Mouse (Mus musculus): ENCODE results near the gene Gm10181. TPM values are rescaled to one million over a fixed set of nuclear protein-coding genes. Genes with fewer than 3 reads are reported as not detected.
"Not testable (repeated sequence)": the region's sequence is repeated elsewhere in the genome, so short reads cannot be mapped to it uniquely, and the experiment has no call there.

The Gm10181 gene
- polyA plus RNA-seq, 1 experiment from 2014 or later = not detected

- no peaks in the 10 kb centered on the region for H3K27me3 ChIP-seq (ENCODE audit: insufficient read depth, poor library complexity, severe bottlenecking)
- no peak overlapping the region for H3K27ac ChIP-seq
- no peak overlapping the region for H3K4me3 ChIP-seq
- WGBS = 78% methylated on average over 1 of the region's 1 CpGs
- H3K9me3 ChIP-seq = peaks cover 14% of the 10 kb centered on the region
- H3K36me3 ChIP-seq = peaks cover 39% of the 10 kb centered on the region
- H3K4me1 ChIP-seq (replicated peaks) = no peaks in the 10 kb centered on the region
- no peak for DNase-seq (ENCODE audit: low spot score)
Measured at GRCm38 (mm10) chr9:25102881-25103280, 13.7 kb downstream of the Gm10181 start.

DNA sequence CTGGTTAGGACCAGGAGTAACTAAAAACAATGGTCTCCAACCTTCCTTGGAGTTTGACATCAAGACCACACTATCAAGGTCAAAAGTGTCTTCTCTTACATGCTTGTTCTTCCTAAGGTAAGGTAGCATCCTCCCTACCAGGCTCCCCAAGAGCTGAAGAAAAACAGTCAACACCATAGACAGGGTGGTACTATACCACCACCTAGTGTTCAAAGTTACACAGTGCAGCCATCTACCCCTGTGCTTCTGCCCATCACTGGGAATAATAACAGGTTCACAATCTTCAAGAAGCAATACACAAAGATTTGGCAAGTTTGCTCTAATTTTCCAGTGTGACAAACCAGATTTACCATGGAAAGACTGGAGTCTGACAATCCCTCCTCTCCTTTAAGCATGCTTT, 15.4 kb downstream of the Gm10181 start:
- Histone ChIP-seq H3K27ac (no peak overlapping the region), H3K36me3 (peaks cover 51% of the 10 kb centered on the region)

DNA sequence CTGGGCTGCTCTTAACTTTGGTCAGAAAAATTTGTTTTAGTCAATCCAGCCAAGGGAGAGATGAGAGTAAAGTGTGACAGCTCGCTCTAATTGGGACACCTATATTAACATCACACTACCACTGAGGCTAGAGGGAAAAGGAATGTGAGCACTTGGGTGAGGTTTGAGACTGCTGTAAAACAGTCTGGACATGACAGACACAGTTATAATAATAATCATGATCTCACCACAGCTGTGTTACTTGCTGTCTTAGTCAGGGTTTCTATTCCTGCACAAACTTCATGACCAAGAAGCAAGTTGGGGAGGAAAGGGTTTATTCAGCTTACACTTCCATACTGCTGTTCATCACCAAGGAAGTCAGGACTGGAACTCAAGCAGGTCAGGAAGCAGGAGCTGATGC, 34.4 kb downstream of the Gm10181 start:
- not testable (repeated sequence) for H3K4me1 ChIP-seq (replicated peaks); H3K4me3 ChIP-seq; H3K27ac ChIP-seq; H3K27me3 ChIP-seq (ENCODE audit: insufficient read depth, poor library complexity, severe bottlenecking); DNase-seq (ENCODE audit: low spot score); H3K9me3 ChIP-seq
- 93% methylated on average over 1 of the region's 1 CpGs for WGBS
- H3K36me3 ChIP-seq = peaks cover 53% of the 10 kb centered on the region

More for the DNA sequence above, 15.4 kb downstream of the Gm10181 start:
- Histone ChIP-seq H3K9me3 (peaks cover 14% of the 10 kb centered on the region), H3K4me3 (no peak overlapping the region), H3K27me3 (ENCODE audit: insufficient read depth, poor library complexity, severe bottlenecking) (no peaks in the 10 kb centered on the region), H3K4me1 (replicated peaks) (no peaks in the 10 kb centered on the region)
- DNase-seq (ENCODE audit: low spot score) = peak; percentile 12

GRCm38 (mm10) chr9:25124048-25124447, 34.8 kb downstream of the Gm10181 start:
- DNase-seq (ENCODE audit: low spot score) = no peak
- H3K4me1 ChIP-seq (replicated peaks) = no peaks in the 10 kb centered on the region
- no peak overlapping the region for H3K27ac ChIP-seq
- H3K36me3 ChIP-seq = peaks cover 48% of the 10 kb centered on the region
- H3K9me3 ChIP-seq = no peaks in the 10 kb centered on the region
- no peak overlapping the region for H3K4me3 ChIP-seq
- WGBS = 82% methylated on average over 2 of the region's 2 CpGs
- H3K27me3 ChIP-seq (ENCODE audit: insufficient read depth, poor library complexity, severe bottlenecking) = no peaks in the 10 kb centered on the region

- no peaks in the 10 kb centered on the region for H3K4me1 ChIP-seq (replicated peaks)
Measured at GRCm38 (mm10) chr9:25132253-25132652, 43.0 kb downstream of the Gm10181 start.

DNA sequence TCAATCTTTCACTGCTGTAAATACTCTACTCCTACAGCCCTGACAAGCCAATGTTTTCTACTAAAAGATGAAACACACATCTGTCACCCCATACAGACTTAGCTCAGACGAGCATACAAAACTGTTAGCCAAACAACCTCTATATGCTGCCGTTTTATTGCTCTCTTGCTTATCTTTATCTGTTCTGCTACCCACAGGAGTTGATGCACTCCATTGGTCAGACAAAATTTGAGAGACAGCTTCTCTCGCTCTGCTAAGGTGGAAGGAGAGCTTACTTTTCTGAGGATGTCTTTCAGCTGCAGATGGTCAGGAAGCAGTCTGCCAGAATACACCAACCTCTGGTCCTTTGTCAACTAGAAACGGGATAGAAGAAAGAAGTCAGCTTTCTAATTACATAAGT, 43.7 kb downstream of the Gm10181 start:
- Histone ChIP-seq H3K27ac (no peak overlapping the region), H3K36me3 (peaks cover 16% of the 10 kb centered on the region), H3K9me3 (no peaks in the 10 kb centered on the region), H3K27me3 (ENCODE audit: insufficient read depth, poor library complexity, severe bottlenecking) (no peaks in the 10 kb centered on the region), H3K4me3 (no peak overlapping the region), H3K4me1 (replicated peaks) (no peaks in the 10 kb centered on the region)
- 86% methylated on average over 4 of the region's 4 CpGs for WGBS
- no peak for DNase-seq (ENCODE audit: low spot score)

More at GRCm38 (mm10) chr9:25132253-25132652, 43.0 kb downstream of the Gm10181 start:
- Histone ChIP-seq H3K4me3 (no peak overlapping the region), H3K9me3 (no peaks in the 10 kb centered on the region), H3K27me3 (ENCODE audit: insufficient read depth, poor library complexity, severe bottlenecking) (no peaks in the 10 kb centered on the region), H3K27ac (no peak overlapping the region), H3K36me3 (peaks cover 16% of the 10 kb centered on the region)
- DNase-seq (ENCODE audit: low spot score) = no peak

GRCm38 (mm10) chr9:25138900-25139299, 49.7 kb downstream of the Gm10181 start:
- Histone ChIP-seq H3K9me3 (no peaks in the 10 kb centered on the region), H3K27me3 (ENCODE audit: insufficient read depth, poor library complexity, severe bottlenecking) (no peaks in the 10 kb centered on the region; the same call in 1 of the 2 replicates), H3K4me3 (no peak overlapping the region), H3K36me3 (no peaks in the 10 kb centered on the region), H3K4me1 (replicated peaks) (peaks cover 7% of the 10 kb centered on the region; the same call in 1 of the 2 replicates), H3K27ac (no peak overlapping the region)
- whole genome bisulfite sequencing = 96% methylated on average over 1 of the region's 1 CpGs
- no peak for DNase-seq (ENCODE audit: low spot score)

Other genes with a start within 250 kb of the Gm10181 start
- gene Herpud2, start 62.4 kb downstream of the Gm10181 start, polyA plus RNA-seq (2016; fragmentation: Nextera tagmentation; extraction: Ambion mirVana) = 25.1 and 31.8 TPM in 2 replicates
- 164 and 225 TPM in 2 replicates for gene Sept7, start 163.0 kb downstream of the Gm10181 start, polyA plus RNA-seq (2016; fragmentation: Nextera tagmentation; extraction: Ambion mirVana)